Mouse (Mus musculus) liver, embryonic 16.5 days (tissue): ENCODE results near the gene Yaf2. TPM values are rescaled to one million over a fixed set of nuclear protein-coding genes. Genes with fewer than 3 reads are reported as not detected.

Experiments used
- ATAC-seq: fragments of 200-750 bp; cut with Nextera tagmentation; 2 replicates; pipeline ENCODE4 v1.8.0; 2017; ENCODE audit warnings: low read depth, mild to moderate bottlenecking, moderate number of reproducible peaks, moderate library complexity
- H3K27ac ChIP-seq: fragments of 300-500 bp; sonication (generic); 2 replicates; pipeline ENCODE4 v1.5.1; 2014; ENCODE audit warnings: mild to moderate bottlenecking, low read length
- H3K27me3 ChIP-seq: fragments of 300-500 bp; sonication (generic); 2 replicates; pipeline ENCODE4 v1.6.1; 2014; ENCODE audit warnings: low read depth, low read length, mixed read lengths; ENCODE audit not compliant: control insufficient read depth, insufficient read depth
- H3K36me3 ChIP-seq: fragments of 300-500 bp; sonication (generic); 2 replicates; pipeline ENCODE4 v1.6.1; 2014; ENCODE audit warnings: mild to moderate bottlenecking; ENCODE audit not compliant: control insufficient read depth, insufficient read depth
- H3K4me1 ChIP-seq: fragments of 300-500 bp; sonication (generic); 2 replicates; pipeline ENCODE4 v1.6.1; 2014; ENCODE audit warnings: low read depth, low read length, mixed read lengths; ENCODE audit not compliant: control insufficient read depth
- H3K4me2 ChIP-seq: fragments of 300-500 bp; sonication (generic); 2 replicates; pipeline ENCODE4 v1.6.1; 2014; ENCODE audit warnings: low read depth, low read length, mixed read lengths
- H3K4me3 ChIP-seq: fragments of 300-500 bp; sonication (generic); 2 replicates; pipeline ENCODE4 v1.5.1; 2014; ENCODE audit warnings: low read depth, mild to moderate bottlenecking, low read length
- H3K9ac ChIP-seq: fragments of 300-500 bp; sonication (generic); 2 replicates; pipeline ENCODE4 v1.6.1; 2014; ENCODE audit warnings: low read depth, low read length
- H3K9me3 ChIP-seq: fragments of 300-500 bp; sonication (generic); replicated peaks from 2 replicates; pipeline ENCODE4 v1.6.1; 2016; ENCODE audit warnings: low read length; ENCODE audit not compliant: control insufficient read depth
- WGBS: fragments of 180-500 bp; shearing (Covaris S2); extraction: QIAGEN DNeasy Blood & Tissue Kit; methylation state at CpG from one replicate; pipeline ENCODE4 v1.1.7; 2014; ENCODE audit not compliant: insufficient replicate concordance; 5-methylcytosine and 5-hydroxymethylcytosine counted together
- polyA plus RNA-seq: library from polyadenylated mRNA; unstranded; fragments of >200 nt; fragmentation: Nextera tagmentation; extraction: Ambion mirVana; gene quantifications from 2 replicates; pipeline ENCODE4 v1.2.1, GENCODE M21; 2015

The Yaf2 gene
- polyA plus RNA-seq, 1 experiment from 2014 or later: 11.9 TPM

DNA sequence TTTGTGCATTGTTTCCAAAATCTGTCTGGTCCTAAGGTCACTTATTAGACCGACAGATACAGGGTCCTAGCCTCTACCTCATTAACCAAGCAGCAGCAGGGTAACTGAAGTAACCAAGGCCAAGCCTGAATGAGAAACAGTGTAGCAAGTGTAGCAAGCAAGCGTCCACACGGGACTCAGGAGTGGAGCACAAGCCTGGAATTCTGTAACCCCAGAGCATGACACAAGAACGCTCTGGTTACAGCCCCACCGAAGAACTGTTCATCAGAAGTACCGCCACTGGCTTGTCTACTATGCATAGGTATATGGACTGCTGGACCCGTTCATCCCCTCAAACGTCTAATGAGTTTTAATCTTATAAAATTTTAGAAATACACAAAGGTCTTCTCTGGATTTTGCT is 69.3 kb downstream of the Yaf2 start:
- Histone ChIP-seq H3K27ac (no peak overlapping the region), H3K27me3 (no peaks in the 10 kb centered on the region), H3K4me2 (no peak overlapping the region), H3K4me3 (no peak overlapping the region), H3K9me3 (no peaks in the 10 kb centered on the region), H3K9ac (no peak overlapping the region), H3K4me1 (peaks cover 7% of the 10 kb centered on the region), H3K36me3 (no peaks in the 10 kb centered on the region; the same call in 1 of the 2 replicates)
- ATAC-seq: no peak
- 71% methylated on average over 8 of the region's 8 CpGs for WGBS

DNA sequence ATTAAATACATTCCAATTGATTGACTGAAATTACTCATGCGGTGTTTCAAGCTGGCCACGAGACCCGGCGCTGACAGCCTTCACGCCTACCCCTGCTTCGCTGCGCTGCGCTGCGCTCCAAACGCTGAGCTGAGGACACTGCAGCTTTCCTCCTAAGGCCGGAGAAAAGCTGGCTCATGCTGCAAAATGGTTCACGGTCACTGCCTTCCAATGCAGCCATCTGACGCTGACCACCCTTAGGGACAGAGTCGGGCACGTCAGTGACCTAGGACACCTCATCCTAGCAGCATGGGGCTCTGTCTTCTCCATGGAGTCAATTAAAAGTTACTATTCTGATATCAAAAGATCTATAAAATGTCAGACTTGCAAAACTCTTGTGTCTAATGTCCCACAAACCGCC is 70.4 kb downstream of the Yaf2 start:
- WGBS: 88% methylated on average over 16 of the region's 16 CpGs
- no peaks in the 10 kb centered on the region for H3K27me3 ChIP-seq
- no peak overlapping the region for H3K4me3 ChIP-seq
- H3K4me2 ChIP-seq: no peak overlapping the region
- H3K4me1 ChIP-seq: peaks cover 5% of the 10 kb centered on the region
- no peaks in the 10 kb centered on the region for H3K9me3 ChIP-seq
- ATAC-seq: no peak
- no peaks in the 10 kb centered on the region; the same call in 1 of the 2 replicates for H3K36me3 ChIP-seq
- no peak overlapping the region for H3K27ac ChIP-seq
- no peak overlapping the region for H3K9ac ChIP-seq

DNA sequence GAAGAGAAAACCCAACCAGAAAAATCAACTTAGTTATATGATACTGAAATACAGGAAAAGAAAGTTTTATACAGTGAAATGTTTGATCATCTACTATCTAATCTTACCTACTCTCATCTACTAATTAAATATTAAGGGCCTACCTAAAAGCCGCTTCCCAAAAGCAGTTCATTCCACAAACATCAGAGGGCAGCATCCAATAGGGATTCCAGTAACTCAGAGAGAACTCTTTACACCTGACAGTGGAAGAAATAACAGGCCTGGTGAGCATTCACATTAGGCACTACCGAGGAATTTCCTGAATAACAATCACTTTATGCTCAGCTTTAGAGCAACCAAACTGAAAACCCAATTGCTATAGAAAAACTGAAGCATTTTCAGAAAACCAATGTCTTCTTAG is 71.0 kb downstream of the Yaf2 start:
- ATAC-seq: no peak
- H3K36me3 ChIP-seq: no peaks in the 10 kb centered on the region; the same call in 1 of the 2 replicates
- no peak overlapping the region for H3K27ac ChIP-seq
- no peak overlapping the region for H3K9ac ChIP-seq
- H3K4me3 ChIP-seq: no peak overlapping the region
- H3K4me2 ChIP-seq: no peak overlapping the region
- H3K27me3 ChIP-seq: no peaks in the 10 kb centered on the region
- H3K4me1 ChIP-seq: peaks cover 4% of the 10 kb centered on the region
- 56% methylated on average over 2 of the region's 2 CpGs for WGBS
- H3K9me3 ChIP-seq: no peaks in the 10 kb centered on the region

GRCm38 (mm10) chr15:93265231-93265630 is 71.5 kb downstream of the Yaf2 start:
- H3K9ac ChIP-seq: no peak overlapping the region
- WGBS: 74% methylated on average over 3 of the region's 3 CpGs

DNA sequence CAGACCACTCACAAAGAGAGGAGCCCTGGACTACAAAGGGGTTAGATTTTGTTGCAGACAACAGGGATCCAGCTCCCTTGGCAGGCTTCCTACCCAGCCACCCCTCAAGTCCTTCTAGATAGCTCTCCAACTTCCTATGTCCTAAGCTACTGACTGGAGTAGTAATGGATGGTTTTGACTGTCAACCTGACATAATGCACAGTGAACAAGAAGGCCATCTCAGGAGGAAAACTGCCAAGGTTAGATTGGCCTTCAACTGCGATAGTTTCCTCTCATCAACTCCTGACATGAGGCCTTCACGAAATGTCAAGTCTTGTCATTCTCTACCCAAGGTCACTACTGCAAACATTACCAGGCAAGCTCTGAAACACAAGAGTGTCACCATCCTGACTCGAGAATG is 72.5 kb downstream of the Yaf2 start:
- Histone ChIP-seq H3K36me3 (no peaks in the 10 kb centered on the region; the same call in 1 of the 2 replicates), H3K9me3 (no peaks in the 10 kb centered on the region), H3K4me1 (no peaks in the 10 kb centered on the region; the same call in 1 of the 2 replicates), H3K27me3 (no peaks in the 10 kb centered on the region), H3K4me3 (no peak overlapping the region), H3K4me2 (no peak overlapping the region), H3K27ac (no peak overlapping the region), H3K9ac (no peak overlapping the region)
- no peak for ATAC-seq
- WGBS: 69% methylated on average over 3 of the region's 3 CpGs

More at GRCm38 (mm10) chr15:93265231-93265630, 71.5 kb downstream of the Yaf2 start:
- no peak for ATAC-seq
- Histone ChIP-seq H3K36me3 (no peaks in the 10 kb centered on the region; the same call in 1 of the 2 replicates), H3K4me3 (no peak overlapping the region), H3K27ac (no peak overlapping the region), H3K9me3 (no peaks in the 10 kb centered on the region), H3K4me2 (no peak overlapping the region), H3K4me1 (no peaks in the 10 kb centered on the region; the same call in 1 of the 2 replicates), H3K27me3 (no peaks in the 10 kb centered on the region)

GRCm38 (mm10) chr15:93263566-93263965 is 73.2 kb downstream of the Yaf2 start:
- no peak overlapping the region for H3K4me2 ChIP-seq
- no peak for ATAC-seq
- H3K36me3 ChIP-seq: no peaks in the 10 kb centered on the region; the same call in 1 of the 2 replicates
- no peaks in the 10 kb centered on the region; the same call in 1 of the 2 replicates for H3K4me1 ChIP-seq
- no peak overlapping the region for H3K4me3 ChIP-seq
- no peaks in the 10 kb centered on the region for H3K27me3 ChIP-seq
- no peak overlapping the region for H3K9ac ChIP-seq
- H3K9me3 ChIP-seq: no peaks in the 10 kb centered on the region
- no peak overlapping the region for H3K27ac ChIP-seq
- WGBS: 75% methylated on average over 7 of the region's 7 CpGs

DNA sequence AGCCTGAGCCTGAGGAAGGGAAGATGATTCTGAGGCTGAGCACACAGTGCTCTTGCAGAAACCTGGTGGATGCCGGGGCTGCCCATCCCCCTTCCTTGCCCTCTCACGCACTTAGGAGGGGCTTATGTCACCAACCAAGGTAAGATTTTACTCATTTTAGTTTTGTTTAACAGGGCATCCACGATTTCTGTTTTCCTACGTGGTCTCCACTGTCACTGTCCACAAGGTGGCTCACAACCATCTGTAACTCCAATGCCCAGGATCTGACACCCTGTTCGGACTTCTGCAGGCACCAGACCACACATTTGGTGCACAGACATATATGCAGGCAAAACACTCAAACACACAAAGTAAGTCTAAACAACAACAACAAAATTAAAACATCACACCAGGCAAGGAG is 73.9 kb downstream of the Yaf2 start:
- no peak overlapping the region for H3K4me2 ChIP-seq
- no peaks in the 10 kb centered on the region; the same call in 1 of the 2 replicates for H3K4me1 ChIP-seq
- ATAC-seq: no peak
- peaks cover 5% of the 10 kb centered on the region for H3K36me3 ChIP-seq
- H3K9me3 ChIP-seq: no peaks in the 10 kb centered on the region
- H3K27me3 ChIP-seq: no peaks in the 10 kb centered on the region
- H3K9ac ChIP-seq: no peak overlapping the region
- H3K27ac ChIP-seq: no peak overlapping the region
- WGBS: 61% methylated on average over 5 of the region's 5 CpGs
- H3K4me3 ChIP-seq: no peak overlapping the region

DNA sequence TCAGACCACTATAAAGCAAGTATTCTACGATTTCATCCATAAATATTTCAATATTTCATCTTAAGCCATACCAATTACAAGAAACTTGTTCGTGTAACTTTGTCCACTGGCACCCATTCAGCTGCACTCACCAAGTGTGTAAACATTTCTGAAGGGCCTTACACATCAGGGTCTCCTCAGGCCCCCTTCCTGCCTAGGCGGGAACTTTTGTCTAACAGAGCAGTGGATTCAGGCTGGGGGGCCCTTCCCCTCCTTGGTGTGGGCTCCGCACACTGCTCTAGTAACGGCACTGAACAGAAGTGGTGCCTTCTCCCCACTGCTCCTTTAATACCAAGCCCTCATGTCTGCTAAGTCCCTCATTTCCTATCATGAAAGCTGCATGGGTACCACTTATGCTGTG is 74.5 kb downstream of the Yaf2 start:
- Histone ChIP-seq H3K27me3 (no peaks in the 10 kb centered on the region), H3K4me2 (no peak overlapping the region), H3K4me1 (no peaks in the 10 kb centered on the region; the same call in 1 of the 2 replicates), H3K9ac (no peak overlapping the region), H3K36me3 (peaks cover 6% of the 10 kb centered on the region), H3K9me3 (no peaks in the 10 kb centered on the region), H3K27ac (no peak overlapping the region), H3K4me3 (no peak overlapping the region)
- no peak for ATAC-seq
- 79% methylated on average over 5 of the region's 5 CpGs for WGBS

- no peaks in the 10 kb centered on the region for H3K27me3 ChIP-seq
- H3K27ac ChIP-seq: no peak overlapping the region
- H3K4me3 ChIP-seq: no peak overlapping the region
- no peaks in the 10 kb centered on the region for H3K9me3 ChIP-seq
- no peak overlapping the region for H3K4me2 ChIP-seq
- H3K4me1 ChIP-seq: no peaks in the 10 kb centered on the region
- no peak for ATAC-seq
- 56% methylated on average over 8 of the region's 8 CpGs for WGBS
- H3K36me3 ChIP-seq: peaks cover 6% of the 10 kb centered on the region
- no peak overlapping the region for H3K9ac ChIP-seq
These were observed 76.8 kb downstream of the Yaf2 start for GRCm38 (mm10) chr15:93259933-93260332.
